Mouse (Mus musculus): ENCODE results near the gene Dact3.

Dact3 gene

GRCm38 (mm10) chr7:16859902-16860651, 15.0 kb upstream of the Dact3 start:
- peak; percentile 66 for DNase-seq

- DNase-seq: no peak
These were observed 7.6 kb upstream of the Dact3 start for GRCm38 (mm10) chr7:16867488-16867887.

GRCm38 (mm10) chr7:16869497-16869896, 5.6 kb upstream of the Dact3 start:
- no peak for DNase-seq

- no peak for DNase-seq
These were observed 3.5 kb upstream of the Dact3 start for GRCm38 (mm10) chr7:16871600-16871999.

- no peak for DNase-seq
These were observed 2.6 kb upstream of the Dact3 start for GRCm38 (mm10) chr7:16872478-16872877.

- DNase-seq: no peak
These were observed 1.7 kb upstream of the Dact3 start for GRCm38 (mm10) chr7:16873392-16873791.

- peak; percentile 89 for DNase-seq
These were observed 927 bp upstream of the Dact3 start for GRCm38 (mm10) chr7:16874190-16874589.

- peak; percentile 100 for DNase-seq
These were observed 284 bp upstream of the Dact3 start for GRCm38 (mm10) chr7:16874756-16875309.

GRCm38 (mm10) chr7:16875326-16875725, 209 bp downstream of the Dact3 start:
- no peak for DNase-seq

GRCm38 (mm10) chr7:16876006-16876405, 889 bp downstream of the Dact3 start:
- no peak for DNase-seq

GRCm38 (mm10) chr7:16876608-16877007, 1.5 kb downstream of the Dact3 start:
- DNase-seq: peak; percentile 63

GRCm38 (mm10) chr7:16877717-16878116, 2.6 kb downstream of the Dact3 start:
- DNase-seq: no peak

GRCm38 (mm10) chr7:16879796-16880547, 4.9 kb downstream of the Dact3 start:
- peak; percentile 80 for DNase-seq

GRCm38 (mm10) chr7:16880615-16881014, 5.5 kb downstream of the Dact3 start:
- DNase-seq: no peak

GRCm38 (mm10) chr7:16883162-16883561, 8.0 kb downstream of the Dact3 start:
- no peak for DNase-seq

GRCm38 (mm10) chr7:16884334-16884733, 9.2 kb downstream of the Dact3 start:
- no peak for DNase-seq

GRCm38 (mm10) chr7:16885271-16885776, 10.2 kb downstream of the Dact3 start:
- no peak for DNase-seq

- no peak for DNase-seq
These were observed 10.8 kb downstream of the Dact3 start for GRCm38 (mm10) chr7:16885905-16886304.

- DNase-seq: peak; percentile 62
These were observed 15.4 kb downstream of the Dact3 start for GRCm38 (mm10) chr7:16890536-16890935.

GRCm38 (mm10) chr7:16890944-16891343, 15.8 kb downstream of the Dact3 start:
- DNase-seq: peak; percentile 93

- peak; percentile 91 for DNase-seq
These were observed 16.7 kb downstream of the Dact3 start, which contains the start of gene Gng8 for GRCm38 (mm10) chr7:16891641-16892351. TSS of gene Gng8 (plus strand) at chr7:16891786.

- no peak for DNase-seq
These were observed 17.2 kb downstream of the Dact3 start for GRCm38 (mm10) chr7:16892352-16892730.

GRCm38 (mm10) chr7:16893612-16894011, 18.5 kb downstream of the Dact3 start:
- DNase-seq: no peak

All from lung, postnatal 10 days (tissue).